Mouse (Mus musculus) ES-E14 (cell line): ENCODE results near the gene Crebrf.

Experiments used
- CHD2 ChIP-seq: IDR thresholded peaks from 2 replicates; pipeline ENCODE4 v1.6.1; 2014; ENCODE audit warnings: mild to moderate bottlenecking, low read depth, low read length, inconsistent platforms
- HCFC1 ChIP-seq: IDR thresholded peaks from 2 replicates; pipeline ENCODE4 v1.6.1; 2012; ENCODE audit warnings: low read length, inconsistent platforms, borderline replicate concordance; ENCODE audit not compliant: insufficient read depth
- MAFK ChIP-seq: IDR thresholded peaks from 2 replicates; pipeline ENCODE4 v1.6.1; 2014; ENCODE audit warnings: mild to moderate bottlenecking, low read depth, low read length, inconsistent platforms; ENCODE audit not compliant: insufficient read depth
- ZC3H11A ChIP-seq: IDR thresholded peaks from 2 replicates; pipeline ENCODE4 v1.6.1; 2012; ENCODE audit warnings: low read depth, mild to moderate bottlenecking, inconsistent platforms, low read length, borderline replicate concordance
- ZNF384 ChIP-seq: IDR thresholded peaks from 2 replicates; pipeline ENCODE4 v1.6.1; 2012; ENCODE audit warnings: low read depth, low read length, inconsistent platforms

DNA sequence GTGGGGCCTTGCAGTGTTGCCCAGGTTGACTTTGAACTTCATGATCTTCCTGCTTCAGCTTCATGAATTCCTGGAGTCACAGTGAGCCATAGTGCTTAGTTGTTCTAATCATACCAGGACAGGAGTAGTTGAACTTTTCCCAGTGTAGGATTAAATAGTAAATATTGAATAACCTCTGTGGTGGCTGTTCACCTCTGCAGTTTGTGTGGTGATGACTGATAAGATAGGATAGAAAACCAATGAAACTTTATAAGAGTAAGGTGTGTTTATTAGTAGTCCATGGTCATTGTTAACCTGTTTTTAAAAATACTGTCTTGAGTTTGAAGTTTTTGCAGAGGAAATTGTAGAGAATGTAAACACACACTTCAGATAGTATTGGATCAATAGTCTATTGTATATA, 4.0 kb downstream of the Crebrf start:
- TF ChIP-seq MAFK: no peak
- no peak for TF ChIP-seq ZC3H11A
- no peak for TF ChIP-seq HCFC1
- no peak for TF ChIP-seq ZNF384
- TF ChIP-seq CHD2: no peak
